Mouse (Mus musculus) liver, embryonic 14.5 days (tissue): ENCODE results near the gene Atp6v0a4. TPM values are rescaled to one million over a fixed set of nuclear protein-coding genes. Genes with fewer than 3 reads are reported as not detected.

ENCODE experiments used
- ATAC-seq: fragments of 200-750 bp; cut with Nextera tagmentation; 2 replicates; pipeline ENCODE4 v1.8.0; 2017; ENCODE audit warnings: moderate number of reproducible peaks, mild to moderate bottlenecking, moderate library complexity; ENCODE audit not compliant: insufficient read depth
- DNase-seq, 3 experiments: peaks; one replicate each; pipeline ENCODE4 v3.0.0-alpha.2; 2012 to 2013; ENCODE audit warnings: low read depth in 3 of 3, low spot score in 3 of 3
- H3K27ac ChIP-seq: fragments of 300-500 bp; sonication (generic); 2 replicates; pipeline ENCODE4 v1.5.1; 2014; ENCODE audit warnings: moderate library complexity, mild to moderate bottlenecking, control low read depth, inconsistent platforms
- H3K27me3 ChIP-seq: fragments of 300-500 bp; sonication (generic); 2 replicates; pipeline ENCODE4 v1.6.1; 2014; ENCODE audit warnings: mild to moderate bottlenecking, low read length, moderate library complexity; ENCODE audit not compliant: control insufficient read depth, insufficient read depth
- H3K36me3 ChIP-seq: fragments of 300-500 bp; sonication (generic); replicated peaks from 2 replicates; pipeline ENCODE4 v1.6.1; 2014; ENCODE audit warnings: low read depth; ENCODE audit not compliant: control insufficient read depth, insufficient read depth
- H3K4me1 ChIP-seq, 2 experiments: fragments of 200-500 bp in 1 of 2; fragments of 300-500 bp in 1 of 2; sonication (generic) in 1 of 2; replicated peaks; 2 replicates each; pipeline ENCODE4 v1.6.1; 2012 to 2014; ENCODE audit warnings: antibody characterized with exemption in 1 of 2, inconsistent platforms in 1 of 2, low read length in 1 of 2; ENCODE audit not compliant: control insufficient read depth in 2 of 2, insufficient read depth in 2 of 2
- H3K4me2 ChIP-seq: fragments of 300-500 bp; sonication (generic); 2 replicates; pipeline ENCODE4 v1.6.1; 2014; ENCODE audit warnings: low read depth, mild to moderate bottlenecking, control low read depth, moderate library complexity
- H3K4me3 ChIP-seq, 2 experiments: fragments of 200-500 bp in 1 of 2; fragments of 300-500 bp in 1 of 2; sonication (generic) in 1 of 2; 2 replicates each; pipeline ENCODE4 v1.5.1; 2012 to 2014; ENCODE audit warnings: low read depth in 2 of 2, low read length in 2 of 2, mild to moderate bottlenecking in 2 of 2, control low read depth in 1 of 2, inconsistent platforms in 1 of 2, moderate library complexity in 1 of 2; ENCODE audit not compliant: insufficient read depth in 1 of 2
- H3K9ac ChIP-seq: fragments of 300-500 bp; sonication (generic); replicated peaks from 2 replicates; pipeline ENCODE4 v1.6.1; 2014; ENCODE audit warnings: mild to moderate bottlenecking, control low read depth, moderate library complexity
- H3K9me3 ChIP-seq: fragments of 300-500 bp; sonication (generic); 2 replicates; pipeline ENCODE4 v1.6.1; 2016; ENCODE audit warnings: low read length, mixed read lengths; ENCODE audit not compliant: control insufficient read depth
- CTCF ChIP-seq: IDR thresholded peaks from 2 replicates; pipeline ENCODE4 v1.5.1; 2016; ENCODE audit warnings: antibody characterized with exemption, low read depth, control low read depth
- EP300 ChIP-seq: IDR thresholded peaks from 2 replicates; pipeline ENCODE4 v1.6.1; 2016; ENCODE audit warnings: antibody characterized with exemption, low read depth
- WGBS: fragments of 180-500 bp; shearing (Covaris S2); extraction: QIAGEN DNeasy Blood & Tissue Kit; methylation state at CpG from one replicate; pipeline ENCODE4 v1.1.7; 2014; ENCODE audit not compliant: insufficient replicate concordance; 5-methylcytosine and 5-hydroxymethylcytosine counted together
- polyA plus RNA-seq, 2 experiments: library from polyadenylated mRNA; depleted of rRNA in 1 of 2; stranded (reverse) in 1 of 2; unstranded in 1 of 2; fragments of >200 nt; fragmentation: Nextera tagmentation in 1 of 2; extraction: Ambion mirVana in 1 of 2; gene quantifications; 2 replicates each; pipeline versions ENCODE4 v1.2.1 to v1.2.3; 2012 to 2014

Gene Atp6v0a4
- polyA plus RNA-seq, 2 experiments, result 0.13 to 0.35 TPM

DNA sequence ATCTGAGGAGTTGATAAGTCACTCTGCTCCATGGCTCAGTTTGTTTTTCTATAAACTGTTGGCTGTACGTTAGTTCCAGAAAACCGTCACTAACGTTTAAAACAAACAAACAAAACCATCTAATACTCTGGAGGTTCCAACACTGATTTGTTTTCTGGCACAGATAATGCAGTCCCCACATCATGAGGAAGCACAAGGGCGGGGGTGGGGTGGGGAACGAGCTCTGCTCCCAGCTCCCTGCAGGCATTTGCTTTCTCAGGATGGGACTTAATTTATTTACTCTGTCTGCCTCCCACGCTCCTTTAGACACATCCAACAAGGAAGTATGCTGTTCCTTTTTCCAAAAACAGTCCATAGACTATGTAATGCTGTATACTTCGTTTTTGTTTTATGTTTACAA lies 101.1 kb downstream of the Atp6v0a4 start:
- H3K27me3 ChIP-seq, result no peaks in the 10 kb centered on the region
- WGBS, result 26% methylated on average over 7 of the region's 7 CpGs
- TF ChIP-seq CTCF, result no peak
- TF ChIP-seq EP300, result no peak
- ATAC-seq (no peak), DNase-seq (no peak)
- no peak overlapping the region for H3K4me3 ChIP-seq
- no peak overlapping the region for H3K4me2 ChIP-seq
- no peaks in the 10 kb centered on the region for H3K4me1 ChIP-seq
- no peaks in the 10 kb centered on the region for H3K36me3 ChIP-seq
- H3K27ac ChIP-seq, result no peak overlapping the region
- no peak overlapping the region for H3K9ac ChIP-seq
- H3K9me3 ChIP-seq, result no peaks in the 10 kb centered on the region

DNA sequence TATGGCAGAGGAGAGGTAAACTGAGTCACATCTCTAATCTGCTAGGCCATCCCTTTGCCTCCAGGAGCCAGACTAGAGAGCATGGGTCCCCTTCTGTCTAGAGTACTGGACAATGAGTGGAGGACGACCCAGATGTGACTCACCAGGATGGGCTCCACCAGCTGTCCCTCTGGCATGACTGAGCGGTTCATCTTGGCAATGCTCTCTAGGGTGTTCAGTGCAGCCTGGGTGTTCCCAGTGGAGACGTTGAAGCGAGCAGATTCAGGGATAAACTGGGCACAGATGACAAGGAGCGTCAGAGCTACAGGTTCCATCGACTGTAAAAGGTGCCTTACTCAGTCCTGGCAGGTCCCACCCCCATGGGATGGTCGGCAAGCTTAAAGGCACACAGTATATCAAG lies 103.0 kb downstream of the Atp6v0a4 start:
- H3K4me1 ChIP-seq, result no peaks in the 10 kb centered on the region
- H3K9me3 ChIP-seq, result no peaks in the 10 kb centered on the region
- no peak overlapping the region for H3K27ac ChIP-seq
- ATAC-seq (no peak), DNase-seq (no peak)
- H3K4me2 ChIP-seq, result no peak overlapping the region
- no peaks in the 10 kb centered on the region for H3K36me3 ChIP-seq
- H3K9ac ChIP-seq, result no peak overlapping the region
- H3K4me3 ChIP-seq, result no peak overlapping the region
- WGBS, result 64% methylated on average over 7 of the region's 7 CpGs
- TF ChIP-seq EP300, result no peak
- no peak for TF ChIP-seq CTCF
- no peaks in the 10 kb centered on the region for H3K27me3 ChIP-seq

DNA sequence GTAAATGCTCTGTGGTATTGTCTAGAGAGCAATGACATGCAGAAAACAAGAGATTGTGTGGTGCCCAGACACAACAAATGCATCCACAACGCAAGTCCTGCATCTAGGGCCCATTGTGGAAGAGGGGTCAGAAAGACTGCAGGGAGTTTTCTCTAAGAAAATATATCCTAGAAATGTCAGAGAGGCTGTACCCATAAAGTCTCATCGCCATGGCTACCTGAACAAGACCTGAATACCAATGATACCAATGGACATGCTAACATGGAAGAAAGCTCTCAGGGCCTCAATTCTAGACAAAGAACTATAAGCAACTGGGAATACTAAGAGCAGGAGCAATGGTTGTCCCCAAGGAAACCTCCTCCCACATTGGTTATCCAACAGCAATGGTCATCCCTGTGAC lies 111.6 kb downstream of the Atp6v0a4 start:
- Histone ChIP-seq H3K9me3 (no peaks in the 10 kb centered on the region), H3K27me3 (no peaks in the 10 kb centered on the region), H3K4me3 (no peak overlapping the region), H3K9ac (no peak overlapping the region), H3K36me3 (no peaks in the 10 kb centered on the region), H3K27ac (no peak overlapping the region), H3K4me2 (no peak overlapping the region), H3K4me1 (no peaks in the 10 kb centered on the region)
- 66% methylated on average over 2 of the region's 2 CpGs for WGBS
- ATAC-seq (no peak), DNase-seq (no peak)
- no peak for TF ChIP-seq CTCF
- no peak for TF ChIP-seq EP300

DNA sequence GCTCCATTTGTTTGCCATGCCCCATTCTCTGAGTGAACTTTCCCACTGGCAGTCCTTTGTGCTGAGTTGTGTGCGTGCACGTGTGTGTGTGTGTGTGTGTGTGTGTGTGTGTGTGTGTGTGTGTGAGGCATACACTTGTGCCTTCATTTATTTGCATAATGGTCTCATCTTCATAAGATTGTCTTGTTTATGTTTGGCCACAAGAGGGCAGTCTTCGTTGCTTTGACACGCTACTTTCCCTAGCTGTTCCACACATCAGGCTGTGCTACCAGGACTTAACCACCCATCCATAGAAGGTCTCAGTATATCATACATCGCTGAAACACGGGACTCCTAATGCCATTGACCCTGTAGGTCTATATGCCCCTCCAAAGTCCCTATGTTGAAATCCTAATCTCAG lies 116.9 kb downstream of the Atp6v0a4 start:
- TF ChIP-seq EP300, result no peak
- peak; percentile 81 for TF ChIP-seq CTCF
- ATAC-seq (no peak), DNase-seq (peak; percentile 9 to 31 (median 13))

More for the DNA sequence above, 116.9 kb downstream of the Atp6v0a4 start:
- H3K9ac ChIP-seq, result no peak overlapping the region
- H3K4me1 ChIP-seq, result no peaks in the 10 kb centered on the region
- no peak overlapping the region for H3K27ac ChIP-seq
- no peaks in the 10 kb centered on the region for H3K9me3 ChIP-seq
- no peak overlapping the region for H3K4me3 ChIP-seq
- no peak overlapping the region for H3K4me2 ChIP-seq
- WGBS, result 4% methylated on average over 6 of the region's 6 CpGs
- no peaks in the 10 kb centered on the region for H3K36me3 ChIP-seq
- H3K27me3 ChIP-seq, result no peaks in the 10 kb centered on the region

Other genes starting within 250 kb of the Atp6v0a4 start
- 0.04 TPM in 1 of 2 replicates, not detected in the other for gene Svopl, start 77.6 kb downstream of the Atp6v0a4 start, polyA plus RNA-seq (2012; rRNA removed)
- gene Svopl, start 77.6 kb downstream of the Atp6v0a4 start, polyA plus RNA-seq (2014; fragmentation: Nextera tagmentation; extraction: Ambion mirVana), result not detected in 2 replicates
- gene Tmem213, start 15.3 kb downstream of the Atp6v0a4 start, polyA plus RNA-seq (2012; rRNA removed), result not detected in 2 replicates
- gene Tmem213, start 15.3 kb downstream of the Atp6v0a4 start, polyA plus RNA-seq (2014; fragmentation: Nextera tagmentation; extraction: Ambion mirVana), result not detected in 2 replicates
- 0.31 and 0.36 TPM in 2 replicates for gene D630045J12Rik, start 129.4 kb upstream of the Atp6v0a4 start, polyA plus RNA-seq (2012; rRNA removed)
- 0.10 and 0.23 TPM in 2 replicates for gene D630045J12Rik, start 129.4 kb upstream of the Atp6v0a4 start, polyA plus RNA-seq (2014; fragmentation: Nextera tagmentation; extraction: Ambion mirVana)
- 3.9 and 4.7 TPM in 2 replicates for gene Zc3hav1l, start 174.7 kb upstream of the Atp6v0a4 start, polyA plus RNA-seq (2012; rRNA removed)
- gene Zc3hav1l, start 174.7 kb upstream of the Atp6v0a4 start, polyA plus RNA-seq (2014; fragmentation: Nextera tagmentation; extraction: Ambion mirVana), result 1.4 and 1.8 TPM in 2 replicates
- 16.5 and 23.0 TPM in 2 replicates for gene Zc3hav1, start 230.0 kb upstream of the Atp6v0a4 start, polyA plus RNA-seq (2012; rRNA removed)
- 17.0 and 18.6 TPM in 2 replicates for gene Zc3hav1, start 230.0 kb upstream of the Atp6v0a4 start, polyA plus RNA-seq (2014; fragmentation: Nextera tagmentation; extraction: Ambion mirVana)